Mouse (Mus musculus) heart, embryonic 14.5 days (tissue): ENCODE measurements at regions not wholly inside any gene's neighbourhood (a gene's known extent, or its start where the extent isn't known, plus 50 kb on each side); places are given as distances from the start of the nearest gene placed in this dataset.

Source experiments
- ATAC-seq: fragments of 200-750 bp; cut with Nextera tagmentation; 2 replicates; pipeline ENCODE4 v1.8.0; 2017; ENCODE audit warnings: low read depth, moderate TSS enrichment; ENCODE audit not compliant: insufficient number of reproducible peaks, insufficient read depth, low FRiP score
- H3K27ac ChIP-seq, 2 experiments: fragments of 200-500 bp in 1 of 2; fragments of 300-500 bp in 1 of 2; sonication (generic) in 1 of 2; replicated peaks in 1 of 2; 2 replicates each; pipeline ENCODE4 v1.5.1; 2012 to 2014; ENCODE audit warnings: low read depth in 2 of 2, low read length in 2 of 2, control low read depth in 1 of 2, mild to moderate bottlenecking in 1 of 2, mixed read lengths in 1 of 2; ENCODE audit not compliant: control insufficient read depth in 1 of 2, insufficient read depth in 1 of 2
- H3K27me3 ChIP-seq: fragments of 300-500 bp; sonication (generic); 2 replicates; pipeline ENCODE4 v1.6.1; 2014; ENCODE audit warnings: mild to moderate bottlenecking, low read length, control low read depth; ENCODE audit not compliant: control insufficient read depth, insufficient read depth
- H3K36me3 ChIP-seq: fragments of 300-500 bp; sonication (generic); 2 replicates; pipeline ENCODE4 v1.6.1; 2014; ENCODE audit warnings: mild to moderate bottlenecking, control low read depth, low read length, mixed read lengths; ENCODE audit not compliant: control insufficient read depth, insufficient read depth
- H3K4me1 ChIP-seq, 2 experiments: fragments of 200-500 bp in 1 of 2; fragments of 300-500 bp in 1 of 2; sonication (generic) in 1 of 2; 2 replicates each; pipeline ENCODE4 v1.6.1; 2012 to 2014; ENCODE audit warnings: low read length in 2 of 2, control low read depth in 1 of 2, mixed read lengths in 1 of 2; ENCODE audit not compliant: control insufficient read depth in 2 of 2, insufficient read depth in 2 of 2
- H3K4me2 ChIP-seq: fragments of 300-500 bp; sonication (generic); 2 replicates; pipeline ENCODE4 v1.6.1; 2014; ENCODE audit warnings: mild to moderate bottlenecking, low read length
- H3K4me3 ChIP-seq, 2 experiments: fragments of 200-500 bp in 1 of 2; fragments of 300-500 bp in 1 of 2; sonication (generic) in 1 of 2; 2 replicates each; pipeline ENCODE4 v1.5.1; 2012 to 2014; ENCODE audit warnings: low read length in 2 of 2, mild to moderate bottlenecking in 2 of 2, control low read depth in 1 of 2, low read depth in 1 of 2, moderate library complexity in 1 of 2; ENCODE audit not compliant: control insufficient read depth in 1 of 2, insufficient read depth in 1 of 2
- H3K9ac ChIP-seq: fragments of 300-500 bp; sonication (generic); 2 replicates; pipeline ENCODE4 v1.6.1; 2014; ENCODE audit warnings: mild to moderate bottlenecking, low read length
- H3K9me3 ChIP-seq: fragments of 300-500 bp; sonication (generic); 2 replicates; pipeline ENCODE4 v1.6.1; 2016; ENCODE audit warnings: low read length, control low read depth; ENCODE audit not compliant: control insufficient read depth
- WGBS: fragments of 180-500 bp; shearing (Covaris S2); extraction: QIAGEN DNeasy Blood & Tissue Kit; methylation state at CpG from one replicate; pipeline ENCODE4 v1.1.7; 2014; 5-methylcytosine and 5-hydroxymethylcytosine counted together

GRCm38 (mm10) chr3:103479845-103480543 lies 95.0 kb upstream of the Syt6 start:
- H3K36me3 ChIP-seq = no peaks in the 10 kb centered on the region
- no peaks in the 10 kb centered on the region for H3K27me3 ChIP-seq
- 74% methylated on average over 2 of the region's 2 CpGs for WGBS
- no peak overlapping the region for H3K27ac ChIP-seq
- H3K9ac ChIP-seq = no peak overlapping the region
- H3K4me2 ChIP-seq = no peak overlapping the region
- ATAC-seq = no peak
- H3K9me3 ChIP-seq = no peaks in the 10 kb centered on the region
- H3K4me3 ChIP-seq = no peak overlapping the region
- no peaks in the 10 kb centered on the region for H3K4me1 ChIP-seq

GRCm38 (mm10) chr3:103480676-103481075 lies 94.4 kb upstream of the Syt6 start:
- Histone ChIP-seq H3K4me2 (no peak overlapping the region), H3K27ac (no peak overlapping the region), H3K4me3 (no peak overlapping the region), H3K9me3 (no peaks in the 10 kb centered on the region), H3K4me1 (no peaks in the 10 kb centered on the region), H3K27me3 (no peaks in the 10 kb centered on the region), H3K36me3 (no peaks in the 10 kb centered on the region), H3K9ac (no peak overlapping the region)
- 70% methylated on average over 7 of the region's 7 CpGs for WGBS
- no peak for ATAC-seq

GRCm38 (mm10) chr3:103483316-103483715 lies 91.7 kb upstream of the Syt6 start:
- H3K36me3 ChIP-seq = no peaks in the 10 kb centered on the region
- H3K9me3 ChIP-seq = no peaks in the 10 kb centered on the region
- H3K9ac ChIP-seq = no peak overlapping the region
- H3K4me2 ChIP-seq = no peak overlapping the region
- 95% methylated on average over 2 of the region's 2 CpGs for WGBS
- no peak for ATAC-seq
- H3K27me3 ChIP-seq = no peaks in the 10 kb centered on the region
- H3K4me1 ChIP-seq = no peaks in the 10 kb centered on the region
- H3K4me3 ChIP-seq = no peak overlapping the region
- no peak overlapping the region for H3K27ac ChIP-seq

- Histone ChIP-seq H3K4me1 (no peaks in the 10 kb centered on the region), H3K27ac (no peak overlapping the region), H3K9ac (no peak overlapping the region), H3K4me3 (no peak overlapping the region), H3K4me2 (no peak overlapping the region), H3K36me3 (no peaks in the 10 kb centered on the region), H3K9me3 (no peaks in the 10 kb centered on the region), H3K27me3 (no peaks in the 10 kb centered on the region)
- ATAC-seq = no peak
- 83% methylated on average over 3 of the region's 3 CpGs for WGBS
Observed at GRCm38 (mm10) chr3:103483762-103484161, 91.3 kb upstream of the Syt6 start.

- WGBS = 68% methylated on average over 4 of the region's 4 CpGs
- no peaks in the 10 kb centered on the region for H3K4me1 ChIP-seq
- H3K9ac ChIP-seq = no peak overlapping the region
- no peaks in the 10 kb centered on the region for H3K36me3 ChIP-seq
- no peak overlapping the region for H3K4me3 ChIP-seq
- H3K4me2 ChIP-seq = no peak overlapping the region
- no peak overlapping the region for H3K27ac ChIP-seq
- ATAC-seq = no peak
- H3K9me3 ChIP-seq = no peaks in the 10 kb centered on the region
- H3K27me3 ChIP-seq = no peaks in the 10 kb centered on the region
Observed at GRCm38 (mm10) chr3:103489786-103490185, 85.2 kb upstream of the Syt6 start.

- ATAC-seq = no peak
- 73% methylated on average over 4 of the region's 4 CpGs for WGBS
- H3K36me3 ChIP-seq = no peaks in the 10 kb centered on the region
- H3K4me3 ChIP-seq = no peak overlapping the region
- H3K4me1 ChIP-seq = no peaks in the 10 kb centered on the region
- no peaks in the 10 kb centered on the region for H3K27me3 ChIP-seq
- no peak overlapping the region for H3K9ac ChIP-seq
- H3K4me2 ChIP-seq = no peak overlapping the region
- no peak overlapping the region for H3K27ac ChIP-seq
- H3K9me3 ChIP-seq = no peaks in the 10 kb centered on the region
Observed at GRCm38 (mm10) chr3:103490966-103491365, 84.1 kb upstream of the Syt6 start.

- no peak for ATAC-seq
- WGBS = 78% methylated on average over 3 of the region's 3 CpGs
- no peak overlapping the region for H3K4me2 ChIP-seq
- no peaks in the 10 kb centered on the region for H3K4me1 ChIP-seq
- H3K9me3 ChIP-seq = no peaks in the 10 kb centered on the region
- no peak overlapping the region for H3K27ac ChIP-seq
- no peak overlapping the region for H3K9ac ChIP-seq
- H3K27me3 ChIP-seq = no peaks in the 10 kb centered on the region
- H3K4me3 ChIP-seq = no peak overlapping the region
- H3K36me3 ChIP-seq = no peaks in the 10 kb centered on the region
Observed at GRCm38 (mm10) chr3:103492211-103492610, 82.8 kb upstream of the Syt6 start.

GRCm38 (mm10) chr3:103493623-103494022 lies 81.4 kb upstream of the Syt6 start:
- no peak overlapping the region for H3K4me3 ChIP-seq
- no peaks in the 10 kb centered on the region for H3K36me3 ChIP-seq
- ATAC-seq = no peak
- H3K9ac ChIP-seq = no peak overlapping the region
- H3K4me1 ChIP-seq = no peaks in the 10 kb centered on the region
- H3K27me3 ChIP-seq = no peaks in the 10 kb centered on the region
- 89% methylated on average over 1 of the region's 1 CpGs for WGBS
- no peaks in the 10 kb centered on the region for H3K9me3 ChIP-seq
- no peak overlapping the region for H3K27ac ChIP-seq
- no peak overlapping the region for H3K4me2 ChIP-seq
